Mouse (Mus musculus): ENCODE data around the gene Nav3.

The Nav3 gene

DNA sequence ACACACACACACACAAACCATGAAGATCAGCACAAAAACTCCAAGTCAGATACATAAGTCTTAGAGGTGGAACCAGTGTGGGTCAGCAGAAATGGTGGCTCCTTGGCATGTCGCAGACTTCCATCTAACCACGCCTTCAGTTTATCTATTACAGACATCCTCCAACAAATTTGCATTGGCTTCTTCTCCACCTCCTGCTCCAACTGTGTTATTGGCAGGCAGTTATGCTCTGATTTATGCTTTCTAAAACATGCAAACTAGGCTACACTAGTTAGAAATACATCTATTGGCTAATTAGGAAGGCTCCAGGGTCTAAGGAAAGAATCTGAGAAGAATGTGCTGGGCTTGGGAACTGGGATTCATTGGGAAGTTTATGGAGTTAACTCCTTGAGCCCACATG, 75.2 kb downstream of the Nav3 start:
- DNase-seq (ENCODE audit: low spot score), result no peak

- DNase-seq (ENCODE audit: low spot score), result no peak
Observed at GRCm38 (mm10) chr10:110372724-110373455, 83.1 kb downstream of the Nav3 start.

DNA sequence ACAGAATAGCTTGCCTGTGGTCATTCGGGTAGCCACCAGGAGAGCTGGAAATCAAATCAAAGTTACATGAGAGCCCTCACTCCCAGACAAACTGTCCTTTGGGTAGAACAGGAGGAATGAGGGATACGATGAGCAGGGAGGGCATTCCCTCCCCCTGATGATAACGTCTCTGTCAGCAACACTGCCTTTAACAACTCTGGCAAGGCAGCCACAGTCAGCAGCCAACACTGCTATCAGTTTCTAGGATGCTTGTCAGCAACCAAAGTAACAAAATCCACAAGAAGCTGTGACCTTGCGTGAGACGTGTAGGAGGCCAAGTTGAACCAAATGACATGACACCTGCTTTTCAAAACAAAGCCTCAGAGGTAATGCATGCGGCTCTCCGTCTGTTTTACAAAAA, 103.9 kb downstream of the Nav3 start:
- DNase-seq (ENCODE audit: low spot score), result no peak

GRCm38 (mm10) chr10:110330030-110330429, 126.0 kb downstream of the Nav3 start:
- no peak for DNase-seq (ENCODE audit: low spot score)

- no peak for DNase-seq (ENCODE audit: low spot score)
Observed at GRCm38 (mm10) chr10:110329629-110330028, 126.4 kb downstream of the Nav3 start.

- no peak for DNase-seq (ENCODE audit: low spot score)
Observed at GRCm38 (mm10) chr10:110322082-110322632, 133.8 kb downstream of the Nav3 start.

- DNase-seq (ENCODE audit: low spot score), result no peak
Observed at GRCm38 (mm10) chr10:110317275-110317674, 138.7 kb downstream of the Nav3 start.

DNA sequence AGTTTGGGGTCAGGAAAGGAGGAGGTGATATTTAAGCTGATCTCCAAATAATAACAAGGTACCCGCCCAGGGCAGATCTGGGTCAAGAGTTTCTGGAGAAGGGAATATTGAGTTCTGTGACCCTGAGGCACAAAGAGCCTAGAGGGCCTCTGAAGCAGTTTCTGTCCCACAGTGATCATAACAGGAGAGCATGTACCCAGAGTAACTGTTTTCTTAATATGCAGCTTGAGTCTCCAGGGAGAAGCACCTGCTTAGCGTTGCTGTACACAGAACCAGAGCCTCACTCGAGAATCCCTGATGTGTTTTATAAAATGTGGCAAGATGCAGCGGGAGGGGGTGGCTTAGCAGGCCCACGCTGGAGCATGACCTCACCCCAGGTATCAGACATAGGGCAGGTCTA, 141.5 kb downstream of the Nav3 start:
- DNase-seq (ENCODE audit: low spot score), result no peak

DNA sequence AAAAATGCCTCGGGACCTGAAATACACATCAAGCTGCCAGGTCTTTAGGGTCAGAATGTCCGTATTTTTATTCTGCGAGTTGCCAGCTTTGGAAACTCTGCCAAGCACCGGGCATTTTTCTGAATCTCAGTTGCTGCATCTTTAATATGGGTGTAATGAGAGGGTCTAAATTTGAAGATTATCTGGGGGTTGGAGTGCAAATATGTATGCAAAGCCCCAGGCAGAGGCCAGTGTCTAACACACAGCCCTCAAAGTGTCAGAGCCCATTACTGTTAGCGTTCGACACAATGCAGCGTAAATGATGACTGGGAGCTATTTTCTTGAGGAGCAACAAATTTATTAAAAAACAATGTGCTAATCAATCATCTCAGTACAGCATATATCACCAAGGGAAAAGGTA, 142.0 kb downstream of the Nav3 start:
- no peak for DNase-seq (ENCODE audit: low spot score)

GRCm38 (mm10) chr10:110309511-110309910, 146.5 kb downstream of the Nav3 start:
- no peak for DNase-seq (ENCODE audit: low spot score)

DNA sequence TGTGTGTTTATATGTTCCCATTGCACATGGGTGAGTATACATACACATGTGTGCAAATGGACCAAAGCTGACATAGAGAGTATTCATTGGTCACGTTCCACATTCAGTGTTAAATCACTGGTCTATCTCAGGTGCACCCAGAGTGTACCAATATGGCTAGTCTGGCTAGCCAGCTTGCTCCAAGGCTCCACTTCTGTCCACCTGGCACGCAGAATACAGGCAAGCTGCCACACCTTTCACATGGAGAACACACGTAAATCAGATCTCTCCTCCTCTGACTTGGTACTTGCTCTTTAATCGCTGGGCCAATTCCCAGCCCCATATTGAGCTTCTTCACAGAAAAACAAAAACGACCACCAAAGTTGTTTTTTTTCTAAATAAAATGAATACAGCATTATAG, 150.4 kb downstream of the Nav3 start:
- no peak for DNase-seq (ENCODE audit: low spot score)

DNA sequence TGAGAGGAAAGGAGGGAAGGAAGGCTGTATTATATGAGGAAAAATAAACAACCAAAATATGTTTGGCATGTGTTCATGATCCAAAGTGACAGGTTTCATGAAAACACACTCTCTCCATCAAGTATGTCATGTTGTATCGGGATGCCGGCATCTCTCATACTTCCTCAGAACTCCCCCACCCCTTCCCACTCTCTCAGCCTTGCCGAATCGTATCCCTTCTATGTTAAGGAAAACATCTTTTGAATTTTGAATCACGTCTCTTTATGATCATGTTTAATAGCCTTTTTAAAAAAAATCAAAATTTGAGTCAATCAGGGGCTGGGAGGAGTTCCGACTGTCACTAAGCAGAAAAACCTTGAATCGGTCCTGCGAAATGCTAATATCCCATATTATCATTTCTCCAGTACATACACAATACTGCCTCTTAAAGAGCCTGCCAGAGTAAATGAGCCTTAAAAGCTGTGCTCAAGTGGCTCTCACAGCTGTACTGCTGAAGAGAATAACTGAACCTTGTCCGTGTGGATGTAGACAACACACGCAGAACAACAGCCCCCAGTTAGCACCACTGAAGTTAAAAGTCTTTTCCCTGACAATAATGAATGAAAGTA, 165.9 kb downstream of the Nav3 start:
- DNase-seq (ENCODE audit: low spot score), result no peak

GRCm38 (mm10) chr10:110283879-110284278, 172.1 kb downstream of the Nav3 start:
- DNase-seq (ENCODE audit: low spot score), result no peak

- DNase-seq (ENCODE audit: low spot score), result no peak
Observed at GRCm38 (mm10) chr10:110272818-110273217, 183.2 kb downstream of the Nav3 start.

GRCm38 (mm10) chr10:110270561-110270960, 185.4 kb downstream of the Nav3 start:
- no peak for DNase-seq (ENCODE audit: low spot score)

DNA sequence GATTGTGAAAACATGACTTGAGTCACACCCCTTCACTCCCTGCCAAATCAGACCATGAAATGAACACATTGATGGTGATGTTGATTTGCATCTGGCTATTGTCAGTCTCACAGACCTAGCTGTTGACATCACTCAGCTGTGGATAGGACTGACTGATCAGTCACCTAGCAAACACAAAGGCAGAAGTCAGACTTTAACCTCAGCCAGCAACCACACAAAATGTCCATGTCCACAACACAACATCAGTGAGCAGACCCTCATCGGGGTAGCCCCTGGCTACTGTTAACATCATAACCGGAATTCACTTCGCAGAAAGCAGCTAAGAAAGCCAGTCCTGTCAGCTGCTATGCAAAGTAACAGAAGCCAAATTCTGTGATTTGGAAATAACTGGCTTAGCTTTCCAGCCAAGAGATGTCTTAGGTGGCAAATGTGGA, 213.9 kb downstream of the Nav3 start:
- DNase-seq (ENCODE audit: low spot score), result no peak

GRCm38 (mm10) chr10:110240667-110241066, 215.3 kb downstream of the Nav3 start:
- no peak for DNase-seq (ENCODE audit: low spot score)

DNA sequence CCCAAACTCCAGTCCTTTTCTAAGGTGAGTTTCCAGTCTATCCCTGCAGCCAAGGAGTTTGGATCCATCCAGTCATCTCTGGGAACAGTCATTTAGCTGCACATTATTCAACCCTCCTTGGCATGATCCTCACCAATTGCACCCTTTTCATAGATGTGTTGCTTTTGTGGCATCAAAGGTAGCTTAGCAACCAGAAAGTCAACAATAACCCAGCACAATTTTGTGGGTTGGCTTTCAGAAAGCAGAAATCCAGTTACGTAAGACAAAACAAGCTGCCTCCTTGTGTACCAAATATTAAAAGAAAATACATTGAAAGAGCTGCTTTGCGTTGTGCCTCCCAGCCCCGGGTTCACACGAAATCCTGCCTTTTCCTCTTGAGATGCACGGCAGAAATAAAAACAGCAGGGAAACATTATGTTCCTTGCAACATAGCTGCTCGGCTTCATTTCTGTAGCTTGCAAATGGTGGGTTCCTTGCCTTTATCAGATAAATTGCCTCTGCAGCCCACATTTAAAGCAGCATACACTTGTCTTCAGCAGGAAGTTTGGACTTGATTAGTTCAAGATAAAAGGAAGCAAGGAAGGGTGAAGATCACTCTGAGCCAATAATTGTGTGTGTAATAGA, 222.6 kb downstream of the Nav3 start:
- DNase-seq (ENCODE audit: low spot score), result no peak

DNA sequence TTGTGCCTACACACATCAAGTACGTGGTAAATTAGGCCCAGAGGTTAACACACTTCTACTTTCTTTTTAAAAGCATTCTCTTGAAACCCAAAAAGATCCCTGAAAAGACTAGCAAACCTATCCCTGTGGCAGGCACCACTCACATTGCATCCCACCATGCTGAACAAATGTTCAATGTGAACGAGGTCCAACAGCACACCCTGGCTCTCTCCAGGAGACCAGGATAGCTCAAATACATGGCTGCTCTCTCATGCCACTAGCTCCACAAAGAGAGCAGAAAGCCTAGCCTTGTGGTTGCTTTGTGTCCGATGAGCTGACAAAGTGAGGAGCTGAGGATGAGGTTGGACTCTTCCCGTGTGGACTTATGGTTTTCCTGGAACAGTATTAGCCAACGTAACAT, 249.6 kb downstream of the Nav3 start:
- DNase-seq (ENCODE audit: low spot score), result no peak

DNA sequence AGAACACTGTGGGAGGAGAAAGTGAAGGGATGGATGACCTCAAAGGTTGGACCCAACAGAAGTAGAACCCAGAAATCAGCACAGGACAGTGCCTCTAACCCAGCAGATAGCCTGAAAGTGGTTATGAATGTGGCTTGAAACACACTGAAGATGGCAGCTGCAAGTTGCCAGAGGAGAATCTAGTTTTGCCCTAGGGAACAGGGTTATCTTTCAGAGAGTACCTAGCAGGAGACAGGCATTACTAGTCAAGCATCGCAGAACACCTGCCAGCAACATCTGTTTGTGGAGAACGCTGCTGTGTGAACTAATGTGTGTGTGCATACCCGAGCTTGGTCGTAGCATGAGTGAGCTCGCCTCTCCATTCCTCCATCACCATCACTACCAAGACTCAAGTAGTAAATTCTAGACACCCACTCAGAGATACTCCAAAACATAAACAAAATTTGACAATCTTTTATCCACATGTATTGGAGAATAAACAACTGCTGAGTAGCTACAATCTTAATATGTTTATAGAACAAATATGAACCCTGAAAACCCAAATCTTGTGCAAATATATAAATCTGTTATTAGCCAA, 251.8 kb downstream of the Nav3 start:
- DNase-seq (ENCODE audit: low spot score), result no peak

DNA sequence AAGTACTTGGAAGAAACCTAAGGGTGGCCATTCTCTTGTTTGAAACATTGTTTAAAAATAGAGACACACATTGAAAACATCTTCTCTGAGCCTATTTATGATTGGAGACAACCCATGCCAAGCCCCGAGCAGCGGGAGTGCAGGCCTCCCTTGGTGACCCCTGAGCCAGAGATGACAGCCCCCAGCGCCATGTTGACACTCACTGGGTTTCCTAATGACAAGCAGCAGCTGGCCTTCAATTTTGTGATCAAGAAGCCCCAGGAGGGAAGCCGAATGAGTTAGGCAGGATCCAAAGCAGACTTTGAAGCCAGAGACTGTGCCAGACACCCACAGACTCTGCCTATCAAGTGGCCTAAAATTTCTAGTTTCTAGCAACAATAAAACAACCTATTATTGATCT, 263.1 kb downstream of the Nav3 start:
- no peak for DNase-seq (ENCODE audit: low spot score)

- no peak for DNase-seq (ENCODE audit: low spot score)
Observed at GRCm38 (mm10) chr10:110192026-110192805, 263.8 kb downstream of the Nav3 start.

All from urinary bladder, postnatal 14 days (tissue).